Mouse (Mus musculus) midbrain, postnatal 0 days (tissue): Measurements from ENCODE around the gene Cacnb1. TPM values are rescaled to one million over a fixed set of nuclear protein-coding genes. Genes with fewer than 3 reads are reported as not detected.

Experiments used
- ATAC-seq: fragments of 200-750 bp; cut with Nextera tagmentation; 2 replicates; pipeline ENCODE4 v1.8.0; 2017; ENCODE audit warnings: moderate number of reproducible peaks, mild to moderate bottlenecking, moderate TSS enrichment, moderate library complexity; ENCODE audit not compliant: low FRiP score
- DNase-seq: peaks from one replicate; pipeline ENCODE4 v3.0.0-alpha.2; 2015; ENCODE audit warnings: low spot score
- H3K27ac ChIP-seq: fragments of 300-500 bp; sonication (generic); 2 replicates; pipeline ENCODE4 v1.5.1; 2014; ENCODE audit warnings: low read depth, mild to moderate bottlenecking, low read length, mixed read lengths
- H3K27me3 ChIP-seq: fragments of 300-500 bp; sonication (generic); 2 replicates; pipeline ENCODE4 v1.6.1; 2014; ENCODE audit warnings: low read length, control low read depth, mixed read lengths; ENCODE audit not compliant: insufficient read depth
- H3K36me3 ChIP-seq: fragments of 300-500 bp; sonication (generic); 2 replicates; pipeline ENCODE4 v1.6.1; 2014; ENCODE audit warnings: low read length, control low read depth, mixed read lengths; ENCODE audit not compliant: insufficient read depth
- H3K4me1 ChIP-seq: fragments of 300-500 bp; sonication (generic); 2 replicates; pipeline ENCODE4 v1.6.1; 2014; ENCODE audit warnings: mild to moderate bottlenecking, control low read depth, antibody characterized with exemption, low read length, mixed read lengths; ENCODE audit not compliant: insufficient read depth
- H3K4me2 ChIP-seq: fragments of 300-500 bp; sonication (generic); 2 replicates; pipeline ENCODE4 v1.6.1; 2014; ENCODE audit warnings: low read depth, mild to moderate bottlenecking, low read length, mixed read lengths; ENCODE audit not compliant: poor library complexity, severe bottlenecking
- H3K4me3 ChIP-seq: fragments of 300-500 bp; sonication (generic); 2 replicates; pipeline ENCODE4 v1.5.1; 2014; ENCODE audit warnings: low read depth, mild to moderate bottlenecking, low read length, moderate library complexity
- H3K9ac ChIP-seq: fragments of 300-500 bp; sonication (generic); replicated peaks from 2 replicates; pipeline ENCODE4 v1.6.1; 2014; ENCODE audit warnings: mild to moderate bottlenecking, low read length, moderate library complexity, mixed read lengths; ENCODE audit not compliant: poor library complexity, severe bottlenecking
- H3K9me3 ChIP-seq: fragments of 300-500 bp; sonication (generic); 2 replicates; pipeline ENCODE4 v1.6.1; 2016; ENCODE audit warnings: low read length, control low read depth
- CTCF ChIP-seq: IDR thresholded peaks from 2 replicates; pipeline ENCODE4 v1.5.1; 2016; ENCODE audit warnings: antibody characterized with exemption, mild to moderate bottlenecking
- WGBS: fragments of 180-500 bp; shearing (Covaris S2); extraction: QIAGEN DNeasy Blood & Tissue Kit; methylation state at CpG from one replicate; pipeline ENCODE4 v1.1.7; 2014; 5-methylcytosine and 5-hydroxymethylcytosine counted together
- polyA plus RNA-seq: library from polyadenylated mRNA; unstranded; fragments of >200 nt; fragmentation: Nextera tagmentation; extraction: Ambion mirVana; gene quantifications from 2 replicates; pipeline ENCODE4 v1.2.1, GENCODE M21; 2015
- total RNA-seq: library from RNA; depleted of rRNA; stranded (reverse); fragments of >200 nt; gene quantifications from 2 replicates; pipeline ENCODE4 v1.2.3, GENCODE M21; 2014

The Cacnb1 gene
- total and polyA plus RNA-seq, 2 experiments from 2014 or later, result 63.2 to 96.4 TPM

DNA sequence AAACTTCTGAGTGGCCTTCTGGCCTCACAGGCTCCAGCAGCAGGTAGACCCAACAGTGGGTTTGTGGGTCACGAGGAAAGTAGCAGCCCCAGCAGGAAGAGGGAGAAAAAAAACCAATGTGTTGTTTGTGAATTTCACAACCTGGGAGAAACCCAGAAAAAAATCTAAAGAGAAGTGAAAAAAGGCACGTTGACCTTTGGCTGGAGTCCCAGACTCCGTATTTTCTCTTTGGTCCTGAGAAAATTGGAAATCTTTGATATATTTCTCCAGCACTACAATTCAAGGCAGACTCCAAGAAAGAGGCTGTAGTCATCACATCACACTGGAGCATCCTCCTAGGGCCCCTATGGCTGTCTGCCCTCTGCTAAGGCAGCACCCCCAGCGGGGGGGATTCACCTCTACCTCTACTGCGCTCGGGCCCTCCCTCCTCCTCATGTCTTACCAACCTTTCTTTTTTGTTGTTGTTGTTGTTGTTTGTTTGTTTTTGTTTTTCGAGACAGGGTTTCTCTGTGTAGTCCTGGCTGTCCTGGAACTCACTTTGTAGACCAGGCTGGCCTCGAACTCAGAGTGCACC, 25.4 kb downstream of the Cacnb1 start:
- no peaks in the 10 kb centered on the region for H3K27me3 ChIP-seq
- H3K27ac ChIP-seq, result no peak overlapping the region
- no peak overlapping the region for H3K4me3 ChIP-seq
- 80% methylated on average over 8 of the region's 8 CpGs for WGBS
- no peak overlapping the region for H3K9ac ChIP-seq
- no peaks in the 10 kb centered on the region for H3K4me1 ChIP-seq
- no peaks in the 10 kb centered on the region for H3K36me3 ChIP-seq
- DNase-seq (no peak), ATAC-seq (no peak)
- H3K4me2 ChIP-seq, result no peak overlapping the region
- no peak for TF ChIP-seq CTCF
- no peaks in the 10 kb centered on the region for H3K9me3 ChIP-seq

DNA sequence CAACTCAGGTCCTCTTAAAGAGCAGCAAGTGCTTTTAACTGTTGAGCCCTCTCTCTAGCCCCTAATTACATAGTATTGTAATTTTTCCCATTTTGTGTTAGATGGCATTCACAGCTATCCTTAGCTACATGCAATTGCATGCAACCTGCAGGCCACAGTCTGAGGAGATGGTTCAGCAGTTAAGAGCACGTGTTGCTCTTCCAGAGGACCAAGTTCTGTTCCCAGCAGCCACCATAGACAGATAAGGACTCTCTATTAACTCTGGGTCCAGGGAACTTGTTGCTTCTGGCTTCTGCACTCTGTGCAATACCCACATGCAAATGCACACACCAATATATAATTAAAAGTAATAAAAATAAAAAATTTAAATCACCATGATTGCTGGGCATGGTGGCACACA, 26.1 kb downstream of the Cacnb1 start:
- 63% methylated on average over 1 of the region's 1 CpGs for WGBS
- Histone ChIP-seq H3K36me3 (no peaks in the 10 kb centered on the region), H3K27ac (no peak overlapping the region), H3K4me3 (no peak overlapping the region), H3K4me1 (no peaks in the 10 kb centered on the region), H3K27me3 (no peaks in the 10 kb centered on the region), H3K4me2 (no peak overlapping the region), H3K9ac (no peak overlapping the region), H3K9me3 (no peaks in the 10 kb centered on the region)
- no peak for ATAC-seq
- TF ChIP-seq CTCF, result no peak
- no peak for DNase-seq

DNA sequence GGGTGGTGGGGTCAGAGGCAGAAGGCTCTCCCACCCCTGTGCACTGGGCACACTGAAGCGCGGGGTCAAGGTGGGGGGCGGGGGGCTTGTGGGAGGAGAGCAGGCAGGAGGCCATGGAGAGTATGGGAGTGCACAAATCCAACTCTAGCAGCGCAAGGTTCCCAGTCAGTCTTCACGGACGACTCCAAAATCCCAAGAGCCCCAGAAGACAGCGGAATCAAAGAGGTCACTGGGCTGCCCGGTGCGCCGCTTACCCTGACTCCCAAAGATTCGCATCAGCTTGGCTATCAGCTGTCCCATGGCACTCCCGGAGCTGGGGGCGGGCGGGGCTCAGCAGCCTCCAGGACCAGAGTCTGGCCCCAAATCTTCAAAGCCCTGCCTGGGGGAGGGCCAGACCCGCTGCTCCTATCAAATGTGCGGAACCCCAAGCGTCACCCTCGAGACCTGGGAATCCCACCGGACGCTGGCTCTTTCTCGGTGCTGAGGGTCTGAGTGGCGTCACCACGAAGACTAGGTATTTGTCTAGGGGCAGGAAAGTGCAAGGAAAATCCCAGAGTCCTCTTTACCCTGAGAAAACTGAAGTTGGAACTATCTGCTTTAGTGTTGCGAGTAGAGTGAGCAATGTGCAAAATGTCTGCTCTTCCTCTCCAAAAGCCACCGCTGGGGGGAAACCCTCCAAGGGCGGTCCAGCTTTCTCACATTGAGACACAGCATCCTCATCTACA, 27.1 kb downstream of the Cacnb1 start, which contains the start of gene Arl5c:
TSS of gene Arl5c (minus strand) at position 618 of the 725 bp plus-strand sequence.
- DNase-seq, result no peak
- WGBS, result 1% methylated on average over 26 of the region's 26 CpGs
- H3K9ac ChIP-seq, result peak within 1 kb of the TSS; percentile 54
- peak within 1 kb of the TSS; percentile 84 for H3K4me2 ChIP-seq
- peak; percentile 67 for TF ChIP-seq CTCF
- H3K4me1 ChIP-seq, result no peaks in the 10 kb centered on the region
- no peaks in the 10 kb centered on the region for H3K36me3 ChIP-seq
- no peaks in the 10 kb centered on the region for H3K27me3 ChIP-seq
- H3K4me3 ChIP-seq, result peak within 1 kb of the TSS; percentile 38
- H3K27ac ChIP-seq, result no peak within 1 kb of the TSS
- H3K9me3 ChIP-seq, result no peaks in the 10 kb centered on the region
- peak; percentile 35 for ATAC-seq

DNA sequence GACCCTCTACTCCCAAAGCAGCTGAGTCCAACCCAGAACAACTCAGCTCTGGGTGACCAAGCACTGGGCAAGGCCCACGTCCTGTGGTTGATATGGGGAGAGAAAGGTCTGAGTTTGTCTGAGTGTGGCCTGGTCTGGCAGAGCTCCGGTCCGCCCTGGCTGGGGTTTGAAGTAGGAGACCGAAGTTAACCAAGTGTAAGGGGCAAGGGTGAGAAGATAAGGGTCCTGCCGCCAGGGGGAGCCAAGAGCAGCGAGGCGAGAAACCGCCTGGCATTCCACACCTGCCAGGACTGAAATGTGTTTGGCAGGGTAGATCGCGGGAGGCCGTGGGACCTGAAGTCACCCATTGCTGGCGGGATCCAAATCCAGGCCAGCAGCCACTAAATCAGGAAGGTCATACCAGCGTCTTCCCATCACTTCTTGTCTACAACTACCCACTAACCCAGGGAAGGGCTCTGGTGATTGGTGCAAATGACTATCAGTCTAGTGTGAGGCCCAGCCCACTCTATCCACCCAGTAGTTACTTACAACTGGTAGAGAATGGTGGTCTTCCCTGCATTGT, 28.2 kb downstream of the Cacnb1 start:
- H3K9ac ChIP-seq, result no peak overlapping the region; the same call in 1 of the 2 replicates
- WGBS, result 13% methylated on average over 13 of the region's 13 CpGs

DNA sequence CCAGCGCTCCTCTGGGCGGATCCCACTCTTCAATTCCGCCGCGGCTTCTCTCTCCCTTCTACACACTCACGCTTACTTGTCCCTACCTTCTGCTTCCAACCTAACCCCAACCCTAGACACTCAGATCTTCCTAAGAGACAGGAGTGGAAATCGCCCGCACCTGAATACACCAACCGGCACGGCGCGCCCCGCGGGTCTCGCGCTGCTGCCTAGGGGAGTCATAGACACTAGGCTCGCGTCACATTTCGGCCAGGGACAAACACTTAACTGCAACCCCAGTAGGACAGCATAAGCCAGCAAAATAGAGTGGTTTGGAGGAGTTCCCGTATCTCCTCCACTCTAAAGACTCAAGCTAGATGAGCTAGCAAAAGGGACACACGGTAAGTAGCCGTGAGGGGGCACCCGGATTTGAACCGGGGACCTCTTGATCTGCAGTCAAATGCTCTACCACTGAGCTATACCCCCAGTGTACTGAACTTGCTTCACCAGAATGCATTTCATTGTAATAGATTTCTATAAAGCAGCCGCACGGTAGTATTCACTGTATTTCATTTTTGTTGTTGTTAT, 34.2 kb downstream of the Cacnb1 start:
- no peak for TF ChIP-seq CTCF
- under 1% methylated on average over 26 of the region's 26 CpGs for WGBS
- peak; percentile 94 for DNase-seq
- Histone ChIP-seq H3K36me3 (no peaks in the 10 kb centered on the region), H3K27ac (peak overlapping the region; percentile 77), H3K27me3 (peaks cover 8% of the 10 kb centered on the region), H3K9ac (peak overlapping the region; percentile 67), H3K4me1 (0 out of 2 replicates have a peak, but pooled peaks cover 5% of the 10 kb centered on the region), H3K9me3 (no peaks in the 10 kb centered on the region), H3K4me3 (peak overlapping the region; percentile 72), H3K4me2 (peak overlapping the region; percentile 66)
- ATAC-seq, result peak; percentile 80

More for the DNA sequence above, 28.2 kb downstream of the Cacnb1 start:
- 0 out of 2 replicates have a peak, but pooled peaks cover 5% of the 10 kb centered on the region for H3K4me1 ChIP-seq
- no peak overlapping the region for H3K27ac ChIP-seq
- ATAC-seq (no peak), DNase-seq (no peak)
- H3K4me3 ChIP-seq, result peak overlapping the region; percentile 38
- H3K4me2 ChIP-seq, result peak overlapping the region; percentile 84
- no peaks in the 10 kb centered on the region for H3K9me3 ChIP-seq
- TF ChIP-seq CTCF, result peak; percentile 72
- H3K27me3 ChIP-seq, result no peaks in the 10 kb centered on the region
- no peaks in the 10 kb centered on the region for H3K36me3 ChIP-seq
